ENCODE assay signal across 16 mouse cellular contexts in the genomic region with DNA sequence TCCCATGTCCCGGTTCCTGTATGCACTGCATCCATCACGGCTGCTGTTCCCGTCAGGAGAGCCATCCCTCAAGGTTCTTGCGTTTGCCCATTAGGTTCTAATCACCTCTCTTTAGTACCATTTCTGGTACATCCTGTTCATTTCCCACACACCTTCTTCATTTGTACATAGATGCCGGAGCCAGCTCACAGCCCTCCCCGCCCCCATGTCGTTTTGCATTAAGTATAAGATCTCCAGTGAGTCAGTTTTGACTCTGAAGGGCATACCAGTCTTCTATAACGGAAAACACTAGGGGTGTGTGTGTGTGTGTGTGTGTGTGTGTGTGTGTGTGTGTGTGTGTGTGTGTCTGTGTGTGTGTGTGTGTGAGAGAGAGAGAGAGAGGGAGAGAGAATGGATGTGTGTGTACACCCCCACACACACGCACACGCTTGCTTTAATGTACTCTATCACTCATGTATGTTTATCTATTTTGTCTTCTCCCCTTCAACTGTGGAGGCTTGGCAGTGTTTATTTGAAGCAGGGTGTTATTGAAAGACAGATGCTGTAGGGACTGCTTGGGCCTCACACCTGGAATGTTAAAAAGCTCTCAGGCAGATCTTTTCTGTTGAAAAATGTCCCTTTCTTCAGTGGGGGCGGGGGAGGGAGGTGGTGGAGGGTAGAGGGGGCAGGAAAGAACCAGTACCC.
A peak's percentile ranks its signal among the peaks of the same experiment; 100 is the strongest.
DNase-seq lines count a peak whose midpoint lies in the region; ATAC-seq and TF ChIP-seq lines count a peak whose summit lies in the region.
"Had no signal": no experiment of that assay in that cellular context is flagged by ENCODE, and none has a peak within 500 bp of the region (broad histone marks: within the 10 kb centered on the region; RNA-seq: fewer than 3 reads in every experiment).

No protein-coding gene starts in this region.

- H3K9ac ChIP-seq in forebrain, embryonic 14.5 days (ENCODE audit: low read length) = no peak overlapping the region
- no peak overlapping the region for H3K9ac ChIP-seq in forebrain, embryonic 15.5 days (replicated peaks)
- no peak overlapping the region for H3K9ac ChIP-seq in stomach, embryonic 14.5 days (replicated peaks; ENCODE audit: low read depth, low read length)
- no peak overlapping the region for H3K9ac ChIP-seq in stomach, postnatal 0 days (ENCODE audit: low read length)
- H3K9ac ChIP-seq: liver, embryonic 15.5 days had no signal

- ATAC-seq in forebrain, embryonic 14.5 days = no peak
- no peak for ATAC-seq in forebrain, embryonic 15.5 days (replicated peaks)
- ATAC-seq in stomach, embryonic 14.5 days (ENCODE audit: insufficient number of reproducible peaks, insufficient read depth, low FRiP score, low read depth) = no peak
- ATAC-seq in stomach, postnatal 0 days (ENCODE audit: low FRiP score, low TSS enrichment) = no peak

- no peaks in the 10 kb centered on the region; the same call in 1 of the 2 replicates for H3K27me3 ChIP-seq in forebrain, embryonic 14.5 days (replicated peaks; ENCODE audit: control insufficient read depth, insufficient read depth, low read length)
- no peaks in the 10 kb centered on the region for H3K27me3 ChIP-seq in forebrain, embryonic 15.5 days
- no peaks in the 10 kb centered on the region for H3K27me3 ChIP-seq in stomach, embryonic 14.5 days (ENCODE audit: control insufficient read depth, insufficient read depth, low read length)
- no peaks in the 10 kb centered on the region for H3K27me3 ChIP-seq in stomach, postnatal 0 days (ENCODE audit: control insufficient read depth, insufficient read depth, low read length)
- no peaks in the 10 kb centered on the region for H3K27me3 ChIP-seq in limb, embryonic 10.5 days (ENCODE audit: low read depth, poor library complexity, severe bottlenecking)
- H3K27me3 ChIP-seq: liver, embryonic 15.5 days had no signal

- peak overlapping the region; percentile 46; the same call in 1 of the 2 replicates for H3K27ac ChIP-seq in forebrain, embryonic 14.5 days (ENCODE audit: low read depth, low read length)
- no peak overlapping the region for H3K27ac ChIP-seq in forebrain, embryonic 15.5 days (replicated peaks)
- H3K27ac ChIP-seq in stomach, embryonic 14.5 days (ENCODE audit: low read length) = peak overlapping the region; percentile 89; the same call in 1 of the 2 replicates
- no peak overlapping the region for H3K27ac ChIP-seq in stomach, postnatal 0 days (replicated peaks)
- H3K27ac ChIP-seq in limb, embryonic 10.5 days = peak overlapping the region; percentile 47
- H3K27ac ChIP-seq: gastrocnemius, adult 2 months; heart, adult 2 months; liver, embryonic 15.5 days had no signal

- no peak overlapping the region for H3K4me3 ChIP-seq in forebrain, embryonic 14.5 days (ENCODE audit: low read depth, low read length)
- no peak overlapping the region for H3K4me3 ChIP-seq in forebrain, embryonic 15.5 days
- H3K4me3 ChIP-seq in stomach, embryonic 14.5 days (ENCODE audit: low read depth, low read length) = no peak overlapping the region
- H3K4me3 ChIP-seq in stomach, postnatal 0 days (ENCODE audit: low read depth, low read length) = no peak overlapping the region
- H3K4me3 ChIP-seq in limb, embryonic 10.5 days = no peak overlapping the region
- H3K4me3 ChIP-seq: erythroblast, embryonic 14.5 days; gastrocnemius, adult 2 months; heart, adult 2 months; liver, embryonic 15.5 days had no signal

- DNase-seq in forebrain, embryonic 14.5 days (ENCODE audit: low spot score) = no peak
- DNase-seq in stomach, postnatal 0 days (ENCODE audit: low spot score) = no peak
- no peak for DNase-seq in limb, embryonic 10.5 days (ENCODE audit: low spot score)
- DNase-seq in thymus, postnatal 36 days = peak; percentile 25 to 35
- no peak for DNase-seq in kidney, postnatal 10 days
- DNase-seq in layer of hippocampus, adult 11-12 months (ENCODE audit: low spot score) = no peak
- DNase-seq: cerebellum, adult 11 months; gastrocnemius, adult 2 months; heart, adult 2 months; heart, postnatal 10 days; kidney, adult 18-20 months; right cerebral cortex, postnatal 4 days had no signal

- no peak for TF ChIP-seq EP300 in stomach, postnatal 0 days (optimal IDR thresholded peaks at IDR 0.05)

- H3K4me2 ChIP-seq in forebrain, embryonic 14.5 days (ENCODE audit: low read length) = no peak overlapping the region
- H3K4me2 ChIP-seq in forebrain, embryonic 15.5 days (replicated peaks) = no peak overlapping the region
- H3K4me2 ChIP-seq in stomach, embryonic 14.5 days (replicated peaks; ENCODE audit: low read depth, low read length) = no peak overlapping the region
- H3K4me2 ChIP-seq in stomach, postnatal 0 days (replicated peaks; ENCODE audit: low read depth) = no peak overlapping the region
- H3K4me2 ChIP-seq: liver, embryonic 15.5 days had no signal

- WGBS in forebrain, embryonic 14.5 days = 80% methylated on average over 11 of the region's 11 CpGs
- WGBS in forebrain, embryonic 15.5 days = 75% methylated on average over 11 of the region's 11 CpGs
- WGBS in stomach, embryonic 14.5 days = 30% methylated on average over 11 of the region's 11 CpGs
- WGBS in stomach, postnatal 0 days = 52% methylated on average over 11 of the region's 11 CpGs
- 52% methylated on average over 11 of the region's 11 CpGs for WGBS in limb, embryonic 10.5 days

- H3K4me1 ChIP-seq in forebrain, embryonic 14.5 days (ENCODE audit: control insufficient read depth, insufficient read depth, low read length) = peaks cover 21% of the 10 kb centered on the region
- H3K4me1 ChIP-seq in forebrain, embryonic 15.5 days = peaks cover 49% of the 10 kb centered on the region
- peaks cover 60% of the 10 kb centered on the region for H3K4me1 ChIP-seq in stomach, embryonic 14.5 days (ENCODE audit: control insufficient read depth, insufficient read depth, low read length)
- peaks cover 3% of the 10 kb centered on the region for H3K4me1 ChIP-seq in stomach, postnatal 0 days (replicated peaks; ENCODE audit: control insufficient read depth, insufficient read depth)
- H3K4me1 ChIP-seq in limb, embryonic 10.5 days = peaks cover 80% of the 10 kb centered on the region
- H3K4me1 ChIP-seq: liver, embryonic 15.5 days had no signal

- no peaks in the 10 kb centered on the region for H3K9me3 ChIP-seq in forebrain, embryonic 14.5 days (replicated peaks; ENCODE audit: control insufficient read depth, low read length)
- H3K9me3 ChIP-seq in forebrain, embryonic 15.5 days = no peaks in the 10 kb centered on the region
- H3K9me3 ChIP-seq in stomach, embryonic 14.5 days (ENCODE audit: control insufficient read depth, low read depth, low read length) = no peaks in the 10 kb centered on the region
- no peaks in the 10 kb centered on the region for H3K9me3 ChIP-seq in stomach, postnatal 0 days (ENCODE audit: control insufficient read depth, low read length)
- no peaks in the 10 kb centered on the region for H3K9me3 ChIP-seq in limb, embryonic 10.5 days (replicated peaks)
- H3K9me3 ChIP-seq: liver, embryonic 15.5 days had no signal

- no peak for TF ChIP-seq CTCF in stomach, postnatal 0 days (IDR thresholded peaks at IDR 0.05; ENCODE audit: low read depth)

- no peaks in the 10 kb centered on the region for H3K36me3 ChIP-seq in forebrain, embryonic 14.5 days (ENCODE audit: control insufficient read depth, insufficient read depth, low read length)
- no peaks in the 10 kb centered on the region for H3K36me3 ChIP-seq in forebrain, embryonic 15.5 days
- H3K36me3 ChIP-seq in stomach, embryonic 14.5 days (ENCODE audit: control insufficient read depth, insufficient read depth, low read length) = no peaks in the 10 kb centered on the region
- no peaks in the 10 kb centered on the region for H3K36me3 ChIP-seq in stomach, postnatal 0 days (ENCODE audit: control insufficient read depth, insufficient read depth, low read length)
- peaks cover 19% of the 10 kb centered on the region for H3K36me3 ChIP-seq in limb, embryonic 10.5 days
- H3K36me3 ChIP-seq: liver, embryonic 15.5 days had no signal

Comparison
In these comparisons a context has a peak if more than half of its experiments do, and no peak if none do; other contexts are left out.
1. H3K27ac ChIP-seq: peak in forebrain, embryonic 14.5 days (single experiment), stomach, embryonic 14.5 days (single experiment) and limb, embryonic 10.5 days (single experiment); none in forebrain, embryonic 15.5 days (single experiment) and stomach, postnatal 0 days (single experiment).
2. DNase-seq: peak in thymus, postnatal 36 days (2 of 2); none in forebrain, embryonic 14.5 days (single experiment), stomach, postnatal 0 days (single experiment), limb, embryonic 10.5 days (single experiment), kidney, postnatal 10 days (single experiment) and layer of hippocampus, adult 11-12 months (single experiment).